Mouse (Mus musculus): ENCODE results near the gene Cracr2b. TPM values are rescaled to one million over a fixed set of nuclear protein-coding genes. Genes with fewer than 3 reads are reported as not detected.

Gene Cracr2b
- total RNA-seq (2012; rRNA removed) (not detected in 2 replicates), total RNA-seq (2014; rRNA removed) (not detected in 2 replicates), polyA plus RNA-seq (2012; ENCODE audit: insufficient read length, low read depth) (not detected in 2 replicates)

DNA sequence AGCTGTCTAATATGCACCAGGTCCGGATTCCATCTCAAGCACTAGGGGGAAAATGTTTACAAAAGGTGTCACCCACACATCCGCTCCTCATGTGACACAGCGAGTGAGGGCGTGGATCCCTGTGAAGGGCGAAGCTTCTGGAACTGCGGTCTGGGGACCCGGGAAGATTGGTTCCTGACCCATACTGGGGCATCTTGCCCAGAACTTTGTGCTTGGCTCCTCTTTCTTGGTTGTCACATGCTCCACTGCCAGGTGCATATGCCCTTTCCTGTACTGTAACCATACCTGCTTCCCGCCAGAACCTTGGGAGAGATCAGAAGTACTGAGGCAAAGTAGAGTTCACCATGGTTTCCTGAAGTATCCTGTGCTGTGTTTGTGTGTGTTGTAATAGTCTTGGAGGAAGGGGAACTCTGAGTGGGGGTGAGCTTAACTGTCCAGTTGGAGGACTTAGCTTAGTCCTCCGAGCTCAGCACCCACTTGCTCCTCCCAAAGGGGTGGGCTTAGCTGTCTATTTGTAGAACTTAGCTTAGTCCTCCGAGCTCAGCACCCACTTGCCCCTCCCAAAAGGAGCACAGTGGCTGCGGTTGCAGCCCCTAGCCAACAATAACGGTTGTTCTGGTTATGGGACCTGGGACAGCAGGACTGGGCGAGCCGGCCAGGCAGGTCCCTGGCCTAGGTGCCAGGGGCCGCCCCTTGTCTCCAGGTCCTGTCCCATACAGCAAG lies at the start of gene Cracr2b:
Gene Cracr2b (plus strand): TSS at position 704 of the 723 bp plus-strand sequence.
- Histone ChIP-seq H3K4me1 (ENCODE audit: control insufficient read depth in 1 of 2, insufficient read depth in 2 of 2) (peaks cover 6 to 26% of the 10 kb centered on the region in 2 experiments; a peak in 3 of 4 replicates), H3K79me2 (replicated peaks; ENCODE audit: control insufficient read depth, extremely low read depth, insufficient read depth, poor library complexity, severe bottlenecking) (no peaks in the 10 kb centered on the region), H3K4me3 (replicated peaks in 1 of 3; ENCODE audit: low read depth in 2 of 3, low read length in 2 of 3, poor library complexity in 1 of 3) (no peak within 1 kb of the TSS), H3K27me3 (replicated peaks) (no peaks in the 10 kb centered on the region), H3K27ac (ENCODE audit: insufficient read depth, low read depth) (no peak within 1 kb of the TSS), H3K4me2 (ENCODE audit: insufficient read depth, low read depth, poor library complexity, severe bottlenecking) (no peak within 1 kb of the TSS), H3K36me3 (replicated peaks in 1 of 2; ENCODE audit: control insufficient read depth in 1 of 2, insufficient read depth in 1 of 2, low read length in 1 of 2) (peaks cover 22 to 43% of the 10 kb centered on the region in 2 experiments), H3K9me3 (replicated peaks; ENCODE audit: low read length) (no peaks in the 10 kb centered on the region), H3K9ac (ENCODE audit: insufficient read depth, low read depth) (no peak within 1 kb of the TSS)
- TF ChIP-seq NRF1 (IDR thresholded peaks at IDR 0.05; ENCODE audit: low read depth, low read length) (no peak), IRF4 (IDR thresholded peaks at IDR 0.05; ENCODE audit: low read depth, low read length) (no peak), CTCF (conservative IDR thresholded peaks at IDR 0.05 in 1 of 2, IDR thresholded peaks at IDR 0.05 in 1 of 2; ENCODE audit: low read depth in 2 of 2, low read length in 2 of 2) (no peak), USF2 (conservative IDR thresholded peaks at IDR 0.05; ENCODE audit: low read depth, low read length) (no peak), RCOR1 (conservative IDR thresholded peaks at IDR 0.05; ENCODE audit: low read depth, low read length) (no peak), SMC3 (IDR thresholded peaks at IDR 0.05; ENCODE audit: low read depth, low read length) (no peak), SIN3A (IDR thresholded peaks at IDR 0.05; ENCODE audit: low read length) (no peak), RAD21 (IDR thresholded peaks at IDR 0.05; ENCODE audit: low read depth, low read length) (no peak), ZC3H11A (IDR thresholded peaks at IDR 0.05; ENCODE audit: low read depth, low read length) (no peak)
- DNase-seq (ENCODE audit: extremely low read depth), result no peak
- dilution Hi-C loops (cut with MboI; ENCODE audit: extremely low pct_ligation_motif_present, extremely low pct_unique_long_range_greater_than_20kb, low sequenced_read_pairs), result no loop called here
- in situ Hi-C loops (cut with MboI; ENCODE audit: low pct_ligation_motif_present, low pct_unique_long_range_greater_than_20kb, low sequenced_read_pairs), result no loop called here

DNA sequence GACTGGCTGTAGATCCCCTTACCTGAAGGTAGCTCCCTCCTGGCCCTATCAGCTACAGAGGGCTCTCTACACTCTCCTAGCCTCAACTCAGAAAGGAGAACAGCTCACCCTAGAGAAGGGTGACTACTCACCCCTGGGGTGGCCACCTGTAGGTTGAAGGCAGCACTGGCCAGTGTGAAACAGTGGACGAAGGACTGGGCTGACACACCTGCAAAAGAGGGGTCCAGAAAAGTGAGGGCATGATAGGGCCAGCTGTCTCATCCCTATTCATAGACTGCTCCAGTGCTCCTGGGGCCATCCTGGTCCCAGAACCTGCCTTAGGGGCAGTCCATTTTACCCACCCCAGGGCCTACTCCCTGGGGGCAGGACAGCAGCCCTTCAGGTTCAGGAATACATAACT lies 49.2 kb upstream of the Cracr2b start:
- Histone ChIP-seq H3K9ac (ENCODE audit: insufficient read depth, low read depth) (no peak overlapping the region), H3K27ac (ENCODE audit: insufficient read depth, low read depth) (no peak overlapping the region), H3K9me3 (replicated peaks; ENCODE audit: low read length) (no peaks in the 10 kb centered on the region), H3K27me3 (replicated peaks) (no peaks in the 10 kb centered on the region), H3K36me3 (replicated peaks in 1 of 2; ENCODE audit: control insufficient read depth in 1 of 2, insufficient read depth in 1 of 2, low read length in 1 of 2) (peaks cover 28 to 42% of the 10 kb centered on the region in 2 experiments), H3K4me1 (ENCODE audit: control insufficient read depth in 1 of 2, insufficient read depth in 2 of 2) (peaks cover 5 to 23% of the 10 kb centered on the region in 2 experiments), H3K4me3 (replicated peaks in 1 of 3; ENCODE audit: low read depth in 2 of 3, low read length in 2 of 3, poor library complexity in 1 of 3) (no peak overlapping the region), H3K79me2 (replicated peaks; ENCODE audit: control insufficient read depth, extremely low read depth, insufficient read depth, poor library complexity, severe bottlenecking) (no peaks in the 10 kb centered on the region), H3K4me2 (ENCODE audit: insufficient read depth, low read depth, poor library complexity, severe bottlenecking) (no peak overlapping the region)
- dilution Hi-C loops (cut with MboI; ENCODE audit: extremely low pct_ligation_motif_present, extremely low pct_unique_long_range_greater_than_20kb, low sequenced_read_pairs) (no loop called here), in situ Hi-C loops (cut with MboI; ENCODE audit: low pct_ligation_motif_present, low pct_unique_long_range_greater_than_20kb, low sequenced_read_pairs) (loop anchor here (5.0 kb wide), 1 partner anchor 41 kb away; no protein-coding TSS in a partner anchor)
- DNase-seq (ENCODE audit: extremely low read depth), result no peak
- TF ChIP-seq TBP (conservative IDR thresholded peaks at IDR 0.05; ENCODE audit: low read depth, low read length), result no peak
- no peak for TF ChIP-seq POLR2A (IDR thresholded peaks at IDR 0.05; ENCODE audit: low read depth, low read length)
- no peak for TF ChIP-seq USF1 (IDR thresholded peaks at IDR 0.05; ENCODE audit: low read depth, low read length)
- no peak for TF ChIP-seq GABPA (IDR thresholded peaks at IDR 0.05; ENCODE audit: insufficient replicate concordance, low read depth, low read length)
- TF ChIP-seq SMC3 (IDR thresholded peaks at IDR 0.05; ENCODE audit: low read depth, low read length), result no peak
- no peak for TF ChIP-seq MYC (IDR thresholded peaks at IDR 0.05; ENCODE audit: low read depth, low read length)
- TF ChIP-seq UBTF (IDR thresholded peaks at IDR 0.05; ENCODE audit: low read depth, low read length), result no peak
- TF ChIP-seq MAX (IDR thresholded peaks at IDR 0.05; ENCODE audit: low read length), result no peak
